ENCODE assay signal across 22 mouse cellular contexts in the genomic region with DNA sequence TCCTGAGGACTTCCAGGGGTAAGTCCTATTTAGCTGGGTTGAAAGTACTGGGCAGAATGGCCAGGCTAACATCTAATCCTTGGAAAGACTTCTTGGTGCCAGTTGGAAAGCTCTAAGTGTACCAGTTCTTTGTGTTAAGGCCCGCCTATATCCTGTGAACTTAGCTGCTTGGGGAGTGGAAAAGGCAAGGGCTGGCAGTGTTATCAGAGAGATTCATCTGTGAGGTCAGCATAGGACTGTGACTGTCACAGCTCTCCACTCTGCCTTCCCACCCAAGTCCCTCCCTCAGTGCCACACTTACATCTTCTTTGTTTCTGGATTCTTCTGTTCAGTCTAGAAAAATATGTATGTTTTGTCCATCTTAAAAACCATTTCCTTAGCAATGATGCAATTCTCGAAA.
A peak's percentile ranks its signal among the peaks of the same experiment; 100 is the strongest.
DNase-seq lines count a peak whose midpoint lies in the region; ATAC-seq lines count a peak whose summit lies in the region.
"Had no signal": no experiment of that assay in that cellular context is flagged by ENCODE, and none has a peak within 500 bp of the region (broad histone marks: within the 10 kb centered on the region; RNA-seq: fewer than 3 reads in every experiment).

No protein-coding gene starts in this region.

- no peaks in the 10 kb centered on the region for H3K27me3 ChIP-seq in midbrain, embryonic 11.5 days (ENCODE audit: control insufficient read depth, insufficient read depth, low read length)
- no peaks in the 10 kb centered on the region for H3K27me3 ChIP-seq in midbrain, embryonic 15.5 days (replicated peaks)
- H3K27me3 ChIP-seq: embryonic facial prominence, embryonic 12.5 days; forebrain, embryonic 13.5 days; forebrain, embryonic 15.5 days; Patski had no signal

- 93% methylated on average over 2 of the region's 2 CpGs for WGBS in midbrain, embryonic 11.5 days
- 90% methylated on average over 2 of the region's 2 CpGs for WGBS in midbrain, embryonic 15.5 days

- no peaks in the 10 kb centered on the region for H3K4me1 ChIP-seq in midbrain, embryonic 11.5 days (ENCODE audit: control insufficient read depth, insufficient read depth, low read length)
- no peaks in the 10 kb centered on the region for H3K4me1 ChIP-seq in midbrain, embryonic 15.5 days
- H3K4me1 ChIP-seq: embryonic facial prominence, embryonic 12.5 days had no signal

- no peak overlapping the region for H3K4me2 ChIP-seq in midbrain, embryonic 11.5 days
- no peak overlapping the region for H3K4me2 ChIP-seq in midbrain, embryonic 15.5 days
- H3K4me2 ChIP-seq: embryonic facial prominence, embryonic 12.5 days; forebrain, embryonic 13.5 days; forebrain, embryonic 15.5 days had no signal

- DNase-seq in heart, adult 11 months = peak; percentile 62
- no peak for DNase-seq in heart, adult 18-20 months
- peak; percentile 21 for DNase-seq in midbrain, embryonic 11.5 days (ENCODE audit: low spot score, missing footprints)
- no peak for DNase-seq in adrenal gland, postnatal 36 days
- DNase-seq: adrenal gland, adult 8-10 months; adrenal gland, postnatal 14 days; cerebellum, adult 11-12 months; cerebellum, adult 2 months; cerebellum, adult 9-10 months; cerebellum, postnatal 14 days; cerebellum, postnatal 36 days; forebrain, postnatal 0 days had no signal

- H3K9ac ChIP-seq in midbrain, embryonic 11.5 days (ENCODE audit: low read length) = no peak overlapping the region
- no peak overlapping the region for H3K9ac ChIP-seq in midbrain, embryonic 15.5 days
- H3K9ac ChIP-seq: embryonic facial prominence, embryonic 12.5 days; forebrain, embryonic 13.5 days; forebrain, embryonic 15.5 days; forebrain, postnatal 0 days had no signal

- H3K27ac ChIP-seq in midbrain, embryonic 11.5 days (ENCODE audit: low read depth, low read length) = no peak overlapping the region
- H3K27ac ChIP-seq in midbrain, embryonic 15.5 days = no peak overlapping the region
- H3K27ac ChIP-seq: embryonic facial prominence, embryonic 10.5 days; embryonic facial prominence, embryonic 12.5 days; forebrain, embryonic 13.5 days; forebrain, embryonic 15.5 days had no signal

- H3K4me3 ChIP-seq in midbrain, embryonic 11.5 days (ENCODE audit: low read depth, low read length) = no peak overlapping the region
- no peak overlapping the region for H3K4me3 ChIP-seq in midbrain, embryonic 15.5 days
- H3K4me3 ChIP-seq: embryonic facial prominence, embryonic 10.5 days; embryonic facial prominence, embryonic 12.5 days; forebrain, embryonic 13.5 days; forebrain, embryonic 15.5 days had no signal

- H3K9me3 ChIP-seq in midbrain, embryonic 11.5 days (ENCODE audit: control insufficient read depth, low read length) = no peaks in the 10 kb centered on the region
- H3K9me3 ChIP-seq in midbrain, embryonic 15.5 days = no peaks in the 10 kb centered on the region
- H3K9me3 ChIP-seq: embryonic facial prominence, embryonic 10.5 days; embryonic facial prominence, embryonic 12.5 days; forebrain, embryonic 13.5 days; forebrain, embryonic 15.5 days had no signal

- no peak for ATAC-seq in midbrain, embryonic 11.5 days (ENCODE audit: low FRiP score)
- no peak for ATAC-seq in midbrain, embryonic 15.5 days (replicated peaks)
- 0 out of 2 replicates have a peak, but pooled peaks have one; percentile 29 for ATAC-seq in common myeloid progenitor, adult 5-6 weeks (replicated peaks; ENCODE audit: low read depth, poor library complexity, severe bottlenecking)
- ATAC-seq in megakaryocyte-erythroid progenitor cell, adult 5-6 weeks (replicated peaks; ENCODE audit: low FRiP score, low TSS enrichment, poor library complexity, severe bottlenecking) = peak; percentile 80
- ATAC-seq in megakaryocyte, adult 5-6 weeks (ENCODE audit: poor library complexity, severe bottlenecking) = no peak
- ATAC-seq: activated CD4-positive, CD25-positive, alpha-beta regulatory T cell, adult 4 months; forebrain, embryonic 13.5 days; forebrain, embryonic 15.5 days; forebrain, postnatal 0 days; Patski had no signal

- H3K36me3 ChIP-seq in midbrain, embryonic 11.5 days (ENCODE audit: control insufficient read depth, insufficient read depth, low read length) = no peaks in the 10 kb centered on the region
- H3K36me3 ChIP-seq in midbrain, embryonic 15.5 days (replicated peaks) = no peaks in the 10 kb centered on the region
- H3K36me3 ChIP-seq: embryonic facial prominence, embryonic 10.5 days; embryonic facial prominence, embryonic 12.5 days had no signal

Comparison
In these comparisons a context has a peak if more than half of its experiments do, and no peak if none do; other contexts are left out.
1. DNase-seq: peak in heart, adult 11 months (single experiment) and midbrain, embryonic 11.5 days (single experiment); none in heart, adult 18-20 months (0 of 2) and adrenal gland, postnatal 36 days (0 of 2).
2. ATAC-seq: peak in common myeloid progenitor, adult 5-6 weeks (single experiment) and megakaryocyte-erythroid progenitor cell, adult 5-6 weeks (single experiment); none in midbrain, embryonic 11.5 days (single experiment), midbrain, embryonic 15.5 days (single experiment) and megakaryocyte, adult 5-6 weeks (single experiment).